Mouse (Mus musculus) ES-Bruce4 (cell line): ENCODE measurements at regions not wholly inside any gene's neighbourhood (a gene's known extent, or its start where the extent isn't known, plus 50 kb on each side); places are given as distances from the start of the nearest gene placed in this dataset.

Experiments
- CTCF ChIP-seq: IDR thresholded peaks from one replicate; pipeline ENCODE4 v1.8.1; 2011; ENCODE audit warnings: low read depth, low read length
- EP300 ChIP-seq: IDR thresholded peaks from 2 replicates; pipeline ENCODE4 v1.6.1; 2011; ENCODE audit warnings: low read depth, low read length; ENCODE audit not compliant: insufficient read depth
- POLR2A ChIP-seq: IDR thresholded peaks from one replicate; pipeline ENCODE4 v1.8.1; 2011; ENCODE audit warnings: low read length; ENCODE audit not compliant: insufficient read depth

- TF ChIP-seq POLR2A = no peak
- TF ChIP-seq CTCF = no peak
- no peak for TF ChIP-seq EP300
Measured at GRCm38 (mm10) chr4:55806799-55807198, 274.5 kb upstream of the Klf4 start.
